Mouse (Mus musculus) forebrain, embryonic 11.5 days (tissue): Measurements from ENCODE around the gene Ddc. TPM values are rescaled to one million over a fixed set of nuclear protein-coding genes. Genes with fewer than 3 reads are reported as not detected.

Source experiments
- ATAC-seq: fragments of 200-750 bp; cut with Nextera tagmentation; replicated peaks from 2 replicates; pipeline ENCODE4 v1.8.0; 2017; ENCODE audit warnings: moderate TSS enrichment; ENCODE audit not compliant: low FRiP score
- DNase-seq: peaks from one replicate; pipeline ENCODE4 v3.0.0-alpha.2; 2017; ENCODE audit warnings: low spot score
- H3K27ac ChIP-seq: fragments of 300-500 bp; sonication (generic); 2 replicates; pipeline ENCODE4 v1.5.1; 2014; ENCODE audit warnings: low read depth, low read length
- H3K27me3 ChIP-seq: fragments of 300-500 bp; sonication (generic); 2 replicates; pipeline ENCODE4 v1.6.1; 2014; ENCODE audit warnings: mild to moderate bottlenecking, low read length, mixed read lengths; ENCODE audit not compliant: control insufficient read depth, insufficient read depth
- H3K36me3 ChIP-seq: fragments of 300-500 bp; sonication (generic); 2 replicates; pipeline ENCODE4 v1.6.1; 2014; ENCODE audit warnings: mild to moderate bottlenecking, low read length, moderate library complexity, mixed read lengths; ENCODE audit not compliant: control insufficient read depth, insufficient read depth
- H3K4me1 ChIP-seq: fragments of 300-500 bp; sonication (generic); replicated peaks from 2 replicates; pipeline ENCODE4 v1.6.1; 2014; ENCODE audit warnings: low read length, mixed read lengths; ENCODE audit not compliant: control insufficient read depth, insufficient read depth
- H3K4me2 ChIP-seq: fragments of 300-500 bp; sonication (generic); 2 replicates; pipeline ENCODE4 v1.6.1; 2014; ENCODE audit warnings: low read depth, mild to moderate bottlenecking, low read length, moderate library complexity, mixed read lengths; ENCODE audit not compliant: severe bottlenecking
- H3K4me3 ChIP-seq: fragments of 300-500 bp; sonication (generic); 2 replicates; pipeline ENCODE4 v1.5.1; 2014; ENCODE audit warnings: low read depth, low read length
- H3K9ac ChIP-seq: fragments of 300-500 bp; sonication (generic); 2 replicates; pipeline ENCODE4 v1.6.1; 2014; ENCODE audit warnings: low read length
- H3K9me3 ChIP-seq: fragments of 300-500 bp; sonication (generic); 2 replicates; pipeline ENCODE4 v1.6.1; 2016; ENCODE audit warnings: low read length, mixed read lengths; ENCODE audit not compliant: control insufficient read depth
- WGBS: fragments of 180-500 bp; shearing (Covaris S2); extraction: QIAGEN DNeasy Blood & Tissue Kit; methylation state at CpG from one replicate; pipeline ENCODE4 v1.1.7; 2014; 5-methylcytosine and 5-hydroxymethylcytosine counted together
- polyA plus RNA-seq: library from polyadenylated mRNA; unstranded; fragments of >200 nt; fragmentation: Nextera tagmentation; extraction: Ambion mirVana; gene quantifications from 2 replicates; pipeline ENCODE4 v1.2.1, GENCODE M21; 2014

Ddc gene
- polyA plus RNA-seq, 1 experiment from 2014 or later: 6.8 TPM

DNA sequence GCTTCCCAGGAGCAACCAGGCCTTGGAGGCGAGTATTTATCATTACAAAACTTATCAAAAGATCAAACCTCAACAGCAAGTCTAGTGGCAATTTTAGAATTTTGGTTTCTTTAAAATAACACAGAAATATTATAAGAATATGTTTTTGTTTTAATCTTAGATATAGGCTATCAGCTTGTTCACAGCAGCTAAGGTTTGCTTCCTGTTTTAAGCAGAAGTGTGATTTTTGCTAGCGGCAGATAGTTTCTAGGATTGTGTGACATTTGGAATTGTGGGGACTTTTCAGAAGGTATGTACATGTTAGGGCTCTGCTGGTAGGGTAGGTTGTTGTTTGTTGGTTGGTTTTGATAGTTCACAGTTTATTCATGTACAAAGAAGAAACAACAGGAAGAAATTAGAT lies 2.5 kb downstream of the Ddc start:
- Histone ChIP-seq H3K4me3 (no peak overlapping the region), H3K9me3 (no peaks in the 10 kb centered on the region), H3K9ac (no peak overlapping the region), H3K36me3 (no peaks in the 10 kb centered on the region), H3K4me1 (no peaks in the 10 kb centered on the region), H3K27me3 (no peaks in the 10 kb centered on the region), H3K4me2 (no peak overlapping the region), H3K27ac (no peak overlapping the region)
- 91% methylated on average over 2 of the region's 2 CpGs for WGBS
- DNase-seq (no peak), ATAC-seq (no peak)

GRCm38 (mm10) chr11:11893769-11894168 lies 4.2 kb downstream of the Ddc start:
- no peak for DNase-seq
- Histone ChIP-seq H3K27ac (no peak overlapping the region), H3K4me2 (no peak overlapping the region), H3K36me3 (no peaks in the 10 kb centered on the region), H3K27me3 (no peaks in the 10 kb centered on the region), H3K9me3 (no peaks in the 10 kb centered on the region), H3K4me1 (no peaks in the 10 kb centered on the region), H3K9ac (no peak overlapping the region), H3K4me3 (no peak overlapping the region)
- WGBS: 94% methylated on average over 1 of the region's 1 CpGs
- no peak for ATAC-seq

DNA sequence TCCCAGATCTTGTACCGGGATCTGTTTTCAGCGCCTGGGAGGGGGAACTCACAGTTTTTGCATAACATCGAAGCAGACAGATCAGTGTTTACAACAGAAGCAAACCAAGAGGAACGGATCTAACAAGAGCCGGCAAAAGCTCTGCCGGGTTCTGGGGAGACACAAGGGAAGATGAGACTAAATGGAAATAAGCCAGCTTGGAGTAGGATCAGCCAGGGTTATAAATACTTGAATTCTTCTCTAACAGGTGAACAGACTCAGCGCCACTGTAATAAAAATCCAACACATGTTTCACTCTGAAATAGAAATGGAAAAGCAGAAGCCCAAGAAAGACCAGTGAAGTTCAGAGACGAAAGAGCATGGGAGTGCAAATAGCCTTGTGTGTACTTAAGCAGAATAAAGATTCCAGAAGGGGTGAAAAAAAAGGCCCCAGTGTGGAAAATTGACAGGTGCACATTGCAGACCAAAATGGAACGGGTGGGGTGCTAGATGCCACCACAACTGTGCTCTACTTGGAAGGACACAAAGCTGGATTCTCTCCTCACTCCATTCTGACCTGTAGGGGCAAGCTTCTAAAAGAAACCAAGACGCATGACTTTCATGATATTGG lies 4.8 kb downstream of the Ddc start:
- no peak overlapping the region for H3K4me3 ChIP-seq
- H3K36me3 ChIP-seq: no peaks in the 10 kb centered on the region
- H3K27me3 ChIP-seq: no peaks in the 10 kb centered on the region
- no peak overlapping the region for H3K27ac ChIP-seq
- H3K9ac ChIP-seq: no peak overlapping the region
- no peaks in the 10 kb centered on the region for H3K4me1 ChIP-seq
- DNase-seq: no peak
- 60% methylated on average over 10 of the region's 10 CpGs for WGBS
- ATAC-seq: no peak
- no peaks in the 10 kb centered on the region for H3K9me3 ChIP-seq
- no peak overlapping the region for H3K4me2 ChIP-seq

DNA sequence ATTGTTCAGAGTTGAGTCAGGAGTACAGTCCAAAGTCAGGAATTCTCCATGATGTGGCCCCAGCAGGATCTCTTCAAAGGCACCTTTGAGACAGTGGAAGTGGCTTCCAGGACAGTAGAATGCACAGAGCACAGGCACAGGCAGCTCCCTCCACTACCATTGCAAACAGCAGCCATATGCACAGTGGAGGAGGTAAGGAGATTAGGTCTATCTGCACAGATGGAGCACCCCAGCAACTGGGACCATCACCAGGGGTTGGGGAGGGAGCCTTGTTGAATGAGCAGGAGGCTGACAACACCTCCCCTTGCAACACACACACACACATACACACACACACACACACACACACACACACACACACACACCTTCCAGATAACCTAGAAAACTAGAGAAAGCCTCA lies 6.1 kb downstream of the Ddc start:
- H3K27ac ChIP-seq: no peak overlapping the region
- DNase-seq (no peak), ATAC-seq (no peak)
- no peak overlapping the region for H3K9ac ChIP-seq
- H3K27me3 ChIP-seq: no peaks in the 10 kb centered on the region
- no peaks in the 10 kb centered on the region for H3K9me3 ChIP-seq
- no peaks in the 10 kb centered on the region for H3K36me3 ChIP-seq
- H3K4me1 ChIP-seq: no peaks in the 10 kb centered on the region
- no peak overlapping the region for H3K4me2 ChIP-seq
- no peak overlapping the region for H3K4me3 ChIP-seq

DNA sequence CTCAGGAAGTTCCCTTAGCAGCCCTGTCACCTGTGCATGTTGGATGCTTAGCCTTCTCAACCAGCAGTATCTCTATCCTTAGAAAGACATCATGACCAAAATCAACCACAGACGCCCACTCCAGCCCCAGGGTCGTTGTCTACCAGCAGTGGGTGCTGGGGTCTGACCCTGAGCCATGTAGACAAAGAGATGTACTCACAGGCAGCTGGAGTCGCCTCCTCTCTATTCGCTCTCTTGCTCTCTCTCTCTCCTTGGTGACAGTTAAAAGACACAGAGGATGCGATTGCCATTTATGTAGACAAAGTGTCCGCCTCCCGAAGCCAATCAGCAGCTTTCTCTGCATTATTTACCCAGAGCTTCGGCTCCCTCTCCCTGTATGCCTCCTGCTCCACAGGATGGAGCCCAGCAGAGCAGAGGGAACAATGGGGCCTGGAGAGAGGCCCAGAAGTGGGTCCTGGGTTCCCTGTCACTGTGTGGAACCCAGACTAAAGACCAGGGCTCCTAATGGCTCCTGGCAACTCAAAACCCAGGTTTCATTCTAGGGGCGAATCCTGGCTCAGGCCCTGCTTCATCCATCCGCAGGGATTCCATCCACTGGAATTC lies 7.7 kb downstream of the Ddc start:
- no peaks in the 10 kb centered on the region for H3K27me3 ChIP-seq
- WGBS: 64% methylated on average over 10 of the region's 10 CpGs

GRCm38 (mm10) chr11:11888727-11889126 lies 9.2 kb downstream of the Ddc start:
- no peaks in the 10 kb centered on the region for H3K36me3 ChIP-seq
- no peak overlapping the region for H3K9ac ChIP-seq
- no peak for DNase-seq
- 0 out of 2 replicates have a peak, but pooled peaks cover 3% of the 10 kb centered on the region for H3K4me1 ChIP-seq
- H3K4me3 ChIP-seq: no peak overlapping the region
- 91% methylated on average over 3 of the region's 3 CpGs for WGBS
- H3K27me3 ChIP-seq: no peaks in the 10 kb centered on the region
- no peak overlapping the region for H3K4me2 ChIP-seq
- H3K9me3 ChIP-seq: no peaks in the 10 kb centered on the region
- no peak overlapping the region for H3K27ac ChIP-seq
- ATAC-seq: no peak

More for the DNA sequence above, 7.7 kb downstream of the Ddc start:
- DNase-seq (no peak), ATAC-seq (no peak)
- H3K36me3 ChIP-seq: no peaks in the 10 kb centered on the region
- no peak overlapping the region for H3K27ac ChIP-seq
- H3K9ac ChIP-seq: 0 out of 2 replicates have a peak overlapping the region, but pooled peaks have one; percentile 24
- 0 out of 2 replicates have a peak, but pooled peaks cover 3% of the 10 kb centered on the region for H3K4me1 ChIP-seq
- no peaks in the 10 kb centered on the region for H3K9me3 ChIP-seq
- no peak overlapping the region for H3K4me2 ChIP-seq
- no peak overlapping the region for H3K4me3 ChIP-seq

GRCm38 (mm10) chr11:11888051-11888450 lies 9.9 kb downstream of the Ddc start:
- H3K36me3 ChIP-seq: no peaks in the 10 kb centered on the region
- no peak for ATAC-seq
- H3K4me1 ChIP-seq: 0 out of 2 replicates have a peak, but pooled peaks cover 3% of the 10 kb centered on the region
- H3K4me2 ChIP-seq: no peak overlapping the region
- no peak overlapping the region for H3K4me3 ChIP-seq
- H3K27ac ChIP-seq: no peak overlapping the region
- H3K9me3 ChIP-seq: no peaks in the 10 kb centered on the region
- 78% methylated on average over 3 of the region's 3 CpGs for WGBS
- no peaks in the 10 kb centered on the region for H3K27me3 ChIP-seq
- DNase-seq: no peak
- H3K9ac ChIP-seq: no peak overlapping the region

GRCm38 (mm10) chr11:11886403-11886998 lies 11.4 kb downstream of the Ddc start:
- Histone ChIP-seq H3K9me3 (no peaks in the 10 kb centered on the region), H3K36me3 (no peaks in the 10 kb centered on the region), H3K4me2 (no peak overlapping the region), H3K4me1 (peaks cover 3% of the 10 kb centered on the region; the same call in 1 of the 2 replicates), H3K9ac (no peak overlapping the region), H3K27me3 (no peaks in the 10 kb centered on the region), H3K4me3 (no peak overlapping the region), H3K27ac (no peak overlapping the region)
- WGBS: 66% methylated on average over 4 of the region's 4 CpGs
- DNase-seq (no peak), ATAC-seq (no peak)
